Mouse (Mus musculus): ENCODE results near the gene Snx3. TPM values are rescaled to one million over a fixed set of nuclear protein-coding genes. Genes with fewer than 3 reads are reported as not detected.

Snx3 gene
- polyA plus RNA-seq, 1 experiment, result 380 TPM

GRCm38 (mm10) chr10:42572971-42573370, 71.1 kb downstream of the Snx3 start:
- peaks cover 3% of the 10 kb centered on the region; the same call in 1 of the 2 replicates for H3K4me1 ChIP-seq (ENCODE audit: control insufficient read depth, insufficient read depth, low read length)
- no peak overlapping the region for H3K4me3 ChIP-seq (replicated peaks; ENCODE audit: extremely low read depth, low read depth, low read length)
- 3% methylated on average over 15 of the region's 15 CpGs for WGBS
- TF ChIP-seq CTCF (IDR thresholded peaks at IDR 0.05; ENCODE audit: insufficient read depth, low read length), result no peak
- DNase-seq, result no peak

- H3K4me3 ChIP-seq (replicated peaks; ENCODE audit: extremely low read depth, low read depth, low read length), result no peak overlapping the region
- TF ChIP-seq CTCF (IDR thresholded peaks at IDR 0.05; ENCODE audit: insufficient read depth, low read length), result no peak
- TF ChIP-seq POLR2A (IDR thresholded peaks at IDR 0.05; ENCODE audit: borderline replicate concordance, extremely low read depth, low read depth, low read length), result no peak
- no peak for DNase-seq
- WGBS, result 3% methylated on average over 10 of the region's 10 CpGs
- peaks cover 3% of the 10 kb centered on the region; the same call in 1 of the 2 replicates for H3K4me1 ChIP-seq (ENCODE audit: control insufficient read depth, insufficient read depth, low read length)
Measured at GRCm38 (mm10) chr10:42574639-42575038, 72.8 kb downstream of the Snx3 start.

- no peak for DNase-seq
- TF ChIP-seq CTCF (IDR thresholded peaks at IDR 0.05; ENCODE audit: insufficient read depth, low read length) (no peak), POLR2A (IDR thresholded peaks at IDR 0.05; ENCODE audit: borderline replicate concordance, extremely low read depth, low read depth, low read length) (no peak)
- WGBS, result 4% methylated on average over 15 of the region's 15 CpGs
- H3K4me3 ChIP-seq (replicated peaks; ENCODE audit: extremely low read depth, low read depth, low read length), result no peak overlapping the region
- H3K4me1 ChIP-seq (ENCODE audit: control insufficient read depth, insufficient read depth, low read length), result peaks cover 1% of the 10 kb centered on the region; the same call in 1 of the 2 replicates
Measured at GRCm38 (mm10) chr10:42577525-42578280, 75.9 kb downstream of the Snx3 start.

GRCm38 (mm10) chr10:42578281-42578675, 76.4 kb downstream of the Snx3 start:
- no peak overlapping the region for H3K4me3 ChIP-seq (replicated peaks; ENCODE audit: extremely low read depth, low read depth, low read length)
- DNase-seq, result no peak
- WGBS, result 6% methylated on average over 15 of the region's 15 CpGs

GRCm38 (mm10) chr10:42578698-42579474, 77.1 kb downstream of the Snx3 start:
- peaks cover 3% of the 10 kb centered on the region; the same call in 1 of the 2 replicates for H3K4me1 ChIP-seq (ENCODE audit: control insufficient read depth, insufficient read depth, low read length)
- H3K4me3 ChIP-seq (replicated peaks; ENCODE audit: extremely low read depth, low read depth, low read length), result no peak overlapping the region
- TF ChIP-seq POLR2A (IDR thresholded peaks at IDR 0.05; ENCODE audit: borderline replicate concordance, extremely low read depth, low read depth, low read length) (no peak), CTCF (IDR thresholded peaks at IDR 0.05; ENCODE audit: insufficient read depth, low read length) (no peak)
- WGBS, result 5% methylated on average over 22 of the region's 22 CpGs
- no peak for DNase-seq

More at GRCm38 (mm10) chr10:42578281-42578675, 76.4 kb downstream of the Snx3 start:
- H3K4me1 ChIP-seq (ENCODE audit: control insufficient read depth, insufficient read depth, low read length), result peaks cover 3% of the 10 kb centered on the region; the same call in 1 of the 2 replicates
- TF ChIP-seq CTCF (IDR thresholded peaks at IDR 0.05; ENCODE audit: insufficient read depth, low read length) (no peak), POLR2A (IDR thresholded peaks at IDR 0.05; ENCODE audit: borderline replicate concordance, extremely low read depth, low read depth, low read length) (no peak)

GRCm38 (mm10) chr10:42579475-42580130, 77.8 kb downstream of the Snx3 start:
- no peak for TF ChIP-seq CTCF (IDR thresholded peaks at IDR 0.05; ENCODE audit: insufficient read depth, low read length)
- no peak for TF ChIP-seq POLR2A (IDR thresholded peaks at IDR 0.05; ENCODE audit: borderline replicate concordance, extremely low read depth, low read depth, low read length)
- H3K4me3 ChIP-seq (replicated peaks; ENCODE audit: extremely low read depth, low read depth, low read length), result no peak overlapping the region
- no peak for DNase-seq
- 2% methylated on average over 41 of the region's 41 CpGs for WGBS
- H3K4me1 ChIP-seq (ENCODE audit: control insufficient read depth, insufficient read depth, low read length), result peaks cover 3% of the 10 kb centered on the region; the same call in 1 of the 2 replicates

- no peak for DNase-seq
- TF ChIP-seq CTCF (IDR thresholded peaks at IDR 0.05; ENCODE audit: insufficient read depth, low read length) (no peak), POLR2A (IDR thresholded peaks at IDR 0.05; ENCODE audit: borderline replicate concordance, extremely low read depth, low read depth, low read length) (no peak)
- H3K4me3 ChIP-seq (replicated peaks; ENCODE audit: extremely low read depth, low read depth, low read length), result no peak overlapping the region
- WGBS, result 4% methylated on average over 29 of the region's 29 CpGs
- H3K4me1 ChIP-seq (ENCODE audit: control insufficient read depth, insufficient read depth, low read length), result peaks cover 3% of the 10 kb centered on the region; the same call in 1 of the 2 replicates
Measured at GRCm38 (mm10) chr10:42580131-42580950, 78.5 kb downstream of the Snx3 start.

- Histone ChIP-seq H3K4me1 (ENCODE audit: control insufficient read depth, insufficient read depth, low read length) (peaks cover 3% of the 10 kb centered on the region; the same call in 1 of the 2 replicates), H3K4me3 (replicated peaks; ENCODE audit: extremely low read depth, low read depth, low read length) (no peak overlapping the region)
- TF ChIP-seq CTCF (IDR thresholded peaks at IDR 0.05; ENCODE audit: insufficient read depth, low read length), result no peak
- TF ChIP-seq POLR2A (IDR thresholded peaks at IDR 0.05; ENCODE audit: borderline replicate concordance, extremely low read depth, low read depth, low read length), result no peak
- DNase-seq, result no peak
- WGBS, result 17% methylated on average over 7 of the region's 7 CpGs
Measured at GRCm38 (mm10) chr10:42580951-42581277, 79.1 kb downstream of the Snx3 start.
